Mouse (Mus musculus): Measurements from ENCODE around the gene Far2.

The Far2 gene

GRCm38 (mm10) chr6:148046881-148047649 is at the start of gene Far2:
Far2 (plus strand) TSS chr6:148047259.
- DNase-seq (ENCODE audit: low spot score) = no peak

DNA sequence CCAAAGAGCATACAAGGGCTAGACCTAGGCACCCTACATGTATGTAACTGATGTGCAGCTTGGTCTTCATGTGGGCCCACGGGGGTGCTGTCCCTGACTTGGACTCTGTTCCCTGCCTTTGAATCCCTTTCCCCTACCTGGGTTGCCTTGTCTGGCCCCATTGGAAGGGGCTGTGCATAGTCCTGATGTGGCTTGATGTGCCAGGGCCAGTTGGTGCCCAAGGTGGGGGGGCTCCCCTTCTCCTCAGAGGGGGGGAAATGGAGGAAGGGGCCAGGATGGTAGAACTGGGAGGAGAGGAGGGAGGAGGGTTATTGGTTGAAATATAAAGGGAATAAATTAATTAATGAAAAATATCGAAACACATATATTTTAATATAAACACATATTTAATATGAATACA is 46.6 kb upstream of the Far2 start:
- no peak for DNase-seq (ENCODE audit: low spot score)

- DNase-seq (ENCODE audit: low spot score) = no peak
Measured at GRCm38 (mm10) chr6:148001071-148001470, 46.0 kb upstream of the Far2 start.

DNA sequence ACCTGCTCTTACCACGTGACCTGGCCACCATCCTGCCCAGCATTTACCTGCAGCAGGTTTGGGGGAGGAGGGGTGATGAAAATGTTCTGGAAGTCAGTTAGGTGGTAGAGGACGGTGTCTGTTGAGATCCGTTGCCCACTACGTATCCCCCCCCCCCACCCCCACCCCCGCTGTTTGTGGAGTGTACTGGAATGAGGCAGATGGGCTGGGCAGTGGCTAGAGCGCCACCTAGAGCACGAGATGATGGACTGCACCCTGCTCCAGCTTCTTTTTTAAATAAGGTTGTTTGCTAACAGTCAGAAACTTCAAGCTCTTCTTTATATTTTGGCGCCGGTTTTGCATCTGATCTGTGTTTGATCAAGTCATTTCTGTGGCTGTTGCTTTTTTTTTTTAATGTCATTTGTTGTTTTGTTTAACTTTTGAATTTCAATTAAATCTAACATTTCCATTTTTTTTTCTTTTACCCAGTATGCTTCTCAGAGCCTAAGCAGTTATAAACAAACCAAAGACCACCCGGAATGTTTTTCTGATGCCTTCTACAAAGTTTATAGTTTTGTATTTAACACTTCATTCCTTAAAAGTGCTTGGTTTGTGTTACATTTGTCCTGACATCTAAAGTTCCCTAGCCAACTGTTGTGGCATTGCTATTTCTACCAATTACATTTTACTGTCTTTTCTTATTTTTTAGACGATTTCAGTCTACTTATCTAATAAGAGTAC is 40.8 kb upstream of the Far2 start:
- DNase-seq (ENCODE audit: low spot score) = no peak

GRCm38 (mm10) chr6:148040759-148041158 is 6.3 kb upstream of the Far2 start:
- no peak for DNase-seq (ENCODE audit: low spot score)

GRCm38 (mm10) chr6:148047650-148047988 is 560 bp downstream of the Far2 start:
- DNase-seq (ENCODE audit: low spot score) = no peak

GRCm38 (mm10) chr6:148063131-148063530 is 16.1 kb downstream of the Far2 start:
- DNase-seq (ENCODE audit: low spot score) = no peak

DNA sequence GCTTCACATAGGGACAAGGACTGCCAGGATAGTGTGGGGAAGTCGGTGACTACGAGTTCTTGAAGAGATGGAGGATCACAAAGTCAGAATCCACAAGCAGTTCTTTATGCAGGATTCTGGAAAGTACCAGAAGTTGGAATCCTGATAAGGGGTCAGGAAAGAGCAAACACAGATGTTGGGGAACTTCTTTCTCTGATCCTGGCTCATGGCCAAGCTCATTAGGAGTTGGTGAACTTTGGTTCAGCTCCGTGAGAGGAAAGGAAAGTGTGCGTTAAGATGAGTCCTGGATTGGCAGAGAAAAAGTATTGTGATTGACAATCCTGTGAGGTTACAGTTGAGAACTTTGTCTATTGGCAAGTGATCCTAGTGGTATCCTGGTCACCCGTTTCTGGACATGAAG is 19.2 kb downstream of the Far2 start:
- DNase-seq (ENCODE audit: low spot score) = no peak

- no peak for DNase-seq (ENCODE audit: low spot score)
Measured at GRCm38 (mm10) chr6:148068786-148069185, 21.7 kb downstream of the Far2 start.

DNA sequence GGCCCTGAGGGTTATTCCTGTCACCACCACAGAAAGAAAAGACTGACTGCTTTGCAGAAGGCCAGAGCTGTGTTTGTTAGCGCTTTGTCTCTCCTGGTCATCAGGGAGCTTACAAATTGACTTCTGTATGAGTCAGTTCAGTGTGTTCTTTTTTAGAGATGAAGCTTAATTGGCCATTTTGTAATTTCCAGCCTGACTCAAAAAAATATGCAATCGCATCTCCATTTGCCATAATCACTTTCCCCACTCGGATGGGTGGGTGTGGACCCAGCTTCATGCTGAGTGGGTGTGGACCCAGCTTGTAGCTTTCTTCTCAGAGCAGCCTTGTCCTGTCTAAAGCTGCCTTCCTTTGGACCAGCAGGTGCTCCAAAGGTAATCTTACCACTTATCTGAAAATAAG is 26.5 kb downstream of the Far2 start:
- DNase-seq (ENCODE audit: low spot score) = no peak

- no peak for DNase-seq (ENCODE audit: low spot score)
Measured at GRCm38 (mm10) chr6:148074211-148074864, 27.3 kb downstream of the Far2 start.

DNA sequence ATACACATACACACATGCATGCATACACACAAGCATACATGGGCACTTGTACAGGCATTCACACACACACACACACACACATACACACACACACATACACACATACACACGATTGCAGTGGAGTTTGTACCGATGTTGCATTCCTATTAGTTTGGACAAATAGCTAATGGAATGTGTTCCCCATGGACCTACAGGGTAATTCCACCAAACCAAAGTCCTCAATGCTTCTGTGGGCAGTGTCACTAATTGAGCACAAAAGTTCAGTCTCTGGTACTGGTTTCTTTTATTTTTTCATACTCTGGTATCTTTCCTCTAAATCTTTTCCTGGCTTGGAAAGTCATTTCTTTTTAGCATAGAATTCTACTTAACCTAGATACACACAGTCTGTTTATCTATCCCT is 36.8 kb downstream of the Far2 start:
- no peak for DNase-seq (ENCODE audit: low spot score)

DNA sequence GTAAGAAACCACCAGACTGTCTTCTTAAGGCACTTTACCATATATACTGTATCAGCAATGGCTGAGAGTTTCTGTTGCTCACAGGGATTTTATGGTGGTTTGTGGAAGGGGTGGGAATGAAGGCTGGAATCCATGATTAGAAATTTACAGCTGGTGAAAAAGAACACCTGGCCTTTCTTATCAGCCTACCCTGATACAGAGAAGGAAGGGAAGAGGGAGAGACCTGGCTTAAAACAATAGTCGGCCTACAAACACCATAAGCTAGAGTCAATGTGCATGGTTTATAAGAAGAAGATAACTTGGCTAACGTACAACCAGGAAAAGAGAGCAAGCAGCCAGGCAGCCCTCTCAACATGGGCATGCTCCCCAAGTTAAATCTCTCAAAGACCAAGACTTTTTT is 37.3 kb downstream of the Far2 start:
- no peak for DNase-seq (ENCODE audit: low spot score)

- no peak for DNase-seq (ENCODE audit: low spot score)
Measured at GRCm38 (mm10) chr6:148097039-148097438, 50.0 kb downstream of the Far2 start.

- DNase-seq (ENCODE audit: low spot score) = no peak
Measured at GRCm38 (mm10) chr6:148101977-148102376, 54.9 kb downstream of the Far2 start.

DNA sequence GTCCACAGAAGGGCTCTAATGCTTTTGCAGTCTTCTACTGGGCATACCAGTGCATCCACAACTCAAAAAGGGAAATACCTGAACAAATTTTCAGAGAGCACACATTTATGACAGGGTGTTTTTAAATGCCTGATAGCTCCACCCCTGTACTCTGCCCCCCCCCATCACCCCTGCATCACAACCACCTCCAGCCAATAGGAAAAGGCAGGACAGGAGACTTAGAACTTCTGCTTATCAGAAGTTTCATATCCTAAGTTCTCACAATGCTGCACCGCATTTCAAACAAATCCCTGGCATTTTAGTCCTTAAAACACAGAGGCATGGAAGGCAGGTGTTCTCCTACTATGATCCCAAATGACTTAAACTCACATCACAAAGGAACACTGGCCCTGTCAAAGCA is 55.4 kb downstream of the Far2 start:
- no peak for DNase-seq (ENCODE audit: low spot score)

DNA sequence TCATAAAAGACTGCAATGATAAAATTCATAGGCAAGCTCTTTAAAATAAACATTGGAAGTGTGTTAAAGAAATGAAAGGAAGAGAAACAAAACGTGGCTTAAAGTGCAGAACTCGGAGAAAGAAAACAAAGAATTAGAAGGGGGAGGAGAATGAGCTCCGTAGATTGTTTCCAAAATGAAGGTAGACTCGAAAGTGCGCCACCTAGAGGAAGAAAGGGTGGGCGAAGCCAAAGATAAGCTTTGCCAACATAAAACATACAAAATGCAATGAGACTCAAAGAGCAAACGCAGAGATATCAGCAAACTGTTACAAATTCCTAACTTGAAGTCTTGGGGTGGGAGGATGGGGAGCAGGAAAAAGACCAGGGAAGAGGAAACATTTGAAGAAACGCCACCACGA is 57.2 kb downstream of the Far2 start:
- peak; percentile 17 for DNase-seq (ENCODE audit: low spot score)

GRCm38 (mm10) chr6:148105722-148106268 is 58.7 kb downstream of the Far2 start:
- DNase-seq (ENCODE audit: low spot score) = no peak

DNA sequence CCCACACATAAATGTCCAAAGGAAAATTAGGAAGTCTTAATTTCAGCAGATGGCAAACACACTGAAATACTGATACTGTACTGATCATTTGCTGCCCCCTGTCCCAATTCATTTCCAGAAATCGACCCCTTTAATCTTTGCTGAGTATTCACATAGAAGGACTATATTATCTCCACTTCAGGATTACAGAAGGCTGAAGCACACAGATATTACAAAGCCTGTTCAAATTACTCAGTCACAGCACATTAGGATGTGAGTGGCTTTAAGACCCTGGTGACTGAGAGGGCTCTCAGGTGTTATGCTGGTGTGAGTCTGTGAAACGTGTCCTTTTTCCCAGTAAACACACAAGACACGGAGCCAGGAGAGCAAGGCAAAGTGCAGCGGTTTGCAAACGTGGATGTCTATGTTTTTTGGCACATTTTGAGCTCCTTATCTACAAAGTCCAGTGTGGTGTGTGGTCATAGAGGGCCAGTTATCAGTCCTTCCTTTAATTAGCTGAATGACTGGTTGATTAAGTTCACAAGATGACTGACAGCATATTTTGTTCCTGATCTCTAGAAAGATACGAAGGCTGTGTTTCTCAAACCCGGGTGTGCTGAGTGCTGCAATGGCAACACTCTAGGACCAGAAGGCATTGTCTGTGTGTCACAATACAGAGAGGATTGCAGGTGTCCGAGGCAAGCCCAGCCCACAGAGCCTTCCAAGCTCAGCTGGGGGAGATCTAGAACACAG is 61.8 kb downstream of the Far2 start:
- no peak for DNase-seq (ENCODE audit: low spot score)

DNA sequence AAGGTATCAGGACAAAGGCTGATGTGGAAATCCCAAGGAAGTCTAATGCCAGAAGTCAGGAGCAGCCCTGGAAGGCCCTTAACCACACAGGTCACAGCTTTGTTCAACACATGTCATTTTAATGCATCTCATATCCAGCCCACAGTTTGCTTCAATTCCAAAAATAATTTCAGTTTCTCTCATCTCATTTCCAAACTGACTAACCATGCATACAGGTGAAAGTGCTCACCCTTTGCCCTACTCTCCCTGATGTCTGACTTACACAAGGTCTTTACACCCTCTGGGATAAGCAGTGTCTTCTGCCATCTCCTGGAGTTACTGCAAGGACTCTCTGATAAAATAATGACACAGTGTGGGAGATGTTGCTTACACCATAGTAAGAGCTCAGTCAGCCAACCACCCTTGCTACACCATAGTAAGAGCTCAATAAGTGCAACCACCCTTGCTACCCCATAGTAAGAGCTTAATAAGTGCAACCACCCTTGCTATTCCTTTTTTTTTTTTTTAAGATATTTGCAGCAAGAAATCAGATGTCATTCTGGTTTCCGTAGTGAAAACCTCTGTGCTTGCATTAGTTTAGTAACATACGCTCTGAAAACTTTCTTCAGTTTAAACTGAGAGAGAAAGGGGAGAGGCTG is 64.1 kb downstream of the Far2 start:
- no peak for DNase-seq (ENCODE audit: low spot score)

DNA sequence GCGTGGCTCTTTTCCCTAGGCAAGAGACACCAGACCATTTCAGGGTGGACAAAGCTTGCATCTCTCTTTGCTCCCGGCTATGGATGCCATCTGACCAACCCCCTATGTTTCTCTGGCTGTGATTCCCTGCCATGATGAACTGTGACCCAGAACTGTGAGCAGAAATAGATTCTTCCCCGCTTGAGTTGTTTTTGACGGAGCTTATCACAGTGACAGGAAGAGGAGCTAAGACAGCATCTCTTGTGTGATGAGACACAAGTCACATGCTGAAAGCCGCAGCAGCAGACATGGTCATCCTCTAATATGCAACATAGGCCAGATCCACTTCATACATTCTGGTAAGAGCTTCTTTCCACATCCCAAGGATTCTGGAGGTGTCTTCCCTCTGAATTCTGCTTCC is 69.3 kb downstream of the Far2 start:
- no peak for DNase-seq (ENCODE audit: low spot score)

- DNase-seq (ENCODE audit: low spot score) = no peak
Measured at GRCm38 (mm10) chr6:148116907-148117306, 69.8 kb downstream of the Far2 start.
